ENCODE assay signal across 8 mouse cellular contexts in the genomic region with DNA sequence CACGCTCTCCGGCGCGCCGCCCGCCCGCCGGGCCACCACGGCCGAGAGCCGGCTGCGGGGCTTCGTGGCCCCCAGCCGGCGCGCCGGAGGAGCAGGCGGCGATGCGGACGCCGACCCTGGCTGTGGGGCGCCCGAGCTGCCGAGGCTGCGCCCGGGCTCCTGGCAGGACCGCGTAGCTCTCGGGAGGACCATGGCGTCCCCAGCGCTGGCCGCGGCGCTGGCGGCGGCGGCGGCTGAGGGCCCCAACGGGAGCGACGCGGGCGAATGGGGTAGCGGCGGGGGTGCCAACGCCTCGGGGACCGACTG. TPM values are rescaled to one million over a fixed set of nuclear protein-coding genes. Genes with fewer than 3 reads are reported as not detected.
DNase-seq lines count a peak whose midpoint lies in the region; ATAC-seq and TF ChIP-seq lines count a peak whose summit lies in the region.

No protein-coding gene starts in this region.

- peak overlapping the region; percentile 71 for H3K4me3 ChIP-seq in gastrocnemius, adult 2 months
- H3K4me3 ChIP-seq in limb, embryonic 12.5 days (replicated peaks) = peak overlapping the region; percentile 52
- peak overlapping the region; percentile 44 for H3K4me3 ChIP-seq in stomach, embryonic 16.5 days (replicated peaks; ENCODE audit: low read length)

- no peaks in the 10 kb centered on the region for H3K36me3 ChIP-seq in limb, embryonic 12.5 days
- H3K36me3 ChIP-seq in stomach, embryonic 16.5 days (ENCODE audit: control insufficient read depth, insufficient read depth, low read length) = no peaks in the 10 kb centered on the region

- no peaks in the 10 kb centered on the region for H3K9me3 ChIP-seq in limb, embryonic 12.5 days
- no peaks in the 10 kb centered on the region for H3K9me3 ChIP-seq in stomach, embryonic 16.5 days (replicated peaks; ENCODE audit: control insufficient read depth, low read length)

- H3K9ac ChIP-seq in limb, embryonic 12.5 days (replicated peaks) = 0 out of 2 replicates have a peak overlapping the region, but pooled peaks have one; percentile 40
- H3K9ac ChIP-seq in stomach, embryonic 16.5 days (ENCODE audit: low read length) = no peak overlapping the region

- WGBS in limb, embryonic 12.5 days = under 1% methylated on average over 47 of the region's 49 CpGs
- under 1% methylated on average over 45 of the region's 49 CpGs for WGBS in stomach, embryonic 16.5 days

- no peak for DNase-seq in gastrocnemius, adult 2 months
- no peak for DNase-seq in gastrocnemius, postnatal 10 days
- peak; percentile 22 for DNase-seq in retina, embryonic 14.5 days (ENCODE audit: low spot score)
- no peak for DNase-seq in retina, postnatal 1 day
- no peak for DNase-seq in left cerebral cortex, adult 8-10 months (ENCODE audit: low spot score in 2 of 2)
- no peak for DNase-seq in c-Kit-positive CD71-positive TER-119-positive erythroid progenitor cells, embryonic 14.5 days (ENCODE audit: low spot score)

- peak overlapping the region; percentile 92 for H3K4me2 ChIP-seq in limb, embryonic 12.5 days
- peak overlapping the region; percentile 66 for H3K4me2 ChIP-seq in stomach, embryonic 16.5 days (ENCODE audit: low read depth, low read length)

- H3K27ac ChIP-seq in gastrocnemius, adult 2 months = 0 out of 2 replicates have a peak overlapping the region, but pooled peaks have one; percentile 8
- H3K27ac ChIP-seq in limb, embryonic 12.5 days = no peak overlapping the region
- no peak overlapping the region for H3K27ac ChIP-seq in stomach, embryonic 16.5 days (ENCODE audit: low read length)

- peaks cover 23% of the 10 kb centered on the region for H3K4me1 ChIP-seq in limb, embryonic 12.5 days (replicated peaks)
- peaks cover 5% of the 10 kb centered on the region; the same call in 1 of the 2 replicates for H3K4me1 ChIP-seq in stomach, embryonic 16.5 days (ENCODE audit: control insufficient read depth, insufficient read depth, low read length)

- ATAC-seq in limb, embryonic 12.5 days (ENCODE audit: insufficient number of reproducible peaks, insufficient read depth, low FRiP score, low TSS enrichment, low read depth) = no peak
- no peak for ATAC-seq in stomach, embryonic 16.5 days (ENCODE audit: insufficient read depth, low FRiP score)

- intact Hi-C loops in gastrocnemius, adult 2 months (cut with DNase I) = no loop called here

- peaks cover 100% of the 10 kb centered on the region for H3K27me3 ChIP-seq in limb, embryonic 12.5 days
- peaks cover 65% of the 10 kb centered on the region for H3K27me3 ChIP-seq in stomach, embryonic 16.5 days (ENCODE audit: control insufficient read depth, insufficient read depth, low read length)

- TF ChIP-seq CTCF in gastrocnemius, adult 2 months (IDR thresholded peaks at IDR 0.05) = no peak

RNA-seq across cellular contexts. Expression of gene Adra2c, which starts 1.5 kb away (rescaled TPM):
- under 1 TPM; 0.25 to 0.26 TPM for total RNA-seq in gastrocnemius, adult 2 months (2021)
- total RNA-seq in gastrocnemius, postnatal 10 days (2021) = under 1 TPM; 0.14 to 0.18 TPM
- polyA plus RNA-seq in limb, embryonic 12.5 days (2016; fragmentation: Nextera tagmentation; extraction: Ambion mirVana) = 0.09 TPM in 1 of 2 replicates, not detected in the other
- polyA plus RNA-seq in stomach, embryonic 16.5 days (2015; fragmentation: Nextera tagmentation; extraction: Ambion mirVana) = not detected in 2 replicates
- 10 to 100 TPM; 22.2 to 26.8 (median 24.4) TPM for total RNA-seq in left cerebral cortex, adult 8-10 months (2022)

Comparison
In these comparisons a context has a peak if more than half of its experiments do, and no peak if none do; other contexts are left out.
1. RNA of gene Adra2c, which starts 1.5 kb away (total RNA-seq): 22.2 to 26.8 TPM in left cerebral cortex, adult 8-10 months; 0.25 to 0.26 TPM in gastrocnemius, adult 2 months and 0.14 to 0.18 TPM in gastrocnemius, postnatal 10 days; every median in the first group is over 10 times any median in the second.
2. Peak in every context shown above with its lines, with median percentiles within 50 percentile points of each other: H3K4me3 ChIP-seq.